Mouse (Mus musculus): ENCODE data around the gene Elovl5. TPM values are rescaled to one million over a fixed set of nuclear protein-coding genes. Genes with fewer than 3 reads are reported as not detected.
A peak's percentile ranks its signal among the peaks of the same experiment; 100 is the strongest.

Elovl5 gene
- polyA plus RNA-seq, 2 experiments from 2014 or later = 173 to 183 TPM

GRCm38 (mm10) chr9:78000586-78001500 lies 83.7 kb downstream of the Elovl5 start:
- no peak for ATAC-seq

- no peak for ATAC-seq
Observed at GRCm38 (mm10) chr9:78003278-78003677, 86.1 kb downstream of the Elovl5 start.

GRCm38 (mm10) chr9:78005481-78005880 lies 88.3 kb downstream of the Elovl5 start:
- peak; percentile 57 for ATAC-seq

- ATAC-seq = peak; percentile 48
Observed at GRCm38 (mm10) chr9:78006209-78007001, 89.2 kb downstream of the Elovl5 start.

GRCm38 (mm10) chr9:78009382-78009781 lies 92.2 kb downstream of the Elovl5 start:
- ATAC-seq = no peak

- ATAC-seq = peak; percentile 30
Observed at GRCm38 (mm10) chr9:78010187-78010586, 93.0 kb downstream of the Elovl5 start.

- peak; percentile 83 for ATAC-seq
Observed at GRCm38 (mm10) chr9:78010707-78011106, 93.5 kb downstream of the Elovl5 start.

- no peak for ATAC-seq
Observed at GRCm38 (mm10) chr9:78012066-78012465, 94.9 kb downstream of the Elovl5 start.

- no peak for ATAC-seq
Observed at GRCm38 (mm10) chr9:78012681-78013080, 95.5 kb downstream of the Elovl5 start.

GRCm38 (mm10) chr9:78013813-78014212 lies 96.6 kb downstream of the Elovl5 start:
- ATAC-seq = no peak

- ATAC-seq = no peak
Observed at GRCm38 (mm10) chr9:78015816-78016215, 98.7 kb downstream of the Elovl5 start.

- no peak for ATAC-seq
Observed at GRCm38 (mm10) chr9:78016288-78016687, 99.1 kb downstream of the Elovl5 start.

- ATAC-seq = no peak
Observed at GRCm38 (mm10) chr9:78021256-78021655, 104.1 kb downstream of the Elovl5 start.

GRCm38 (mm10) chr9:78022187-78022945 lies 105.2 kb downstream of the Elovl5 start:
- ATAC-seq = peak; percentile 42

GRCm38 (mm10) chr9:78024823-78025222 lies 107.7 kb downstream of the Elovl5 start:
- peak; percentile 85 for ATAC-seq

GRCm38 (mm10) chr9:78027099-78027498 lies 109.9 kb downstream of the Elovl5 start:
- no peak for ATAC-seq

- no peak for ATAC-seq
Observed at GRCm38 (mm10) chr9:78030835-78031456, 113.8 kb downstream of the Elovl5 start.

GRCm38 (mm10) chr9:78032930-78033329 lies 115.8 kb downstream of the Elovl5 start:
- no peak for ATAC-seq

Data from CD4-positive, CD25-positive, alpha-beta regulatory T cell, adult 4 months (primary cell).